Comparison of ENCODE assay signal across 10 mouse cellular contexts in the genomic region with DNA sequence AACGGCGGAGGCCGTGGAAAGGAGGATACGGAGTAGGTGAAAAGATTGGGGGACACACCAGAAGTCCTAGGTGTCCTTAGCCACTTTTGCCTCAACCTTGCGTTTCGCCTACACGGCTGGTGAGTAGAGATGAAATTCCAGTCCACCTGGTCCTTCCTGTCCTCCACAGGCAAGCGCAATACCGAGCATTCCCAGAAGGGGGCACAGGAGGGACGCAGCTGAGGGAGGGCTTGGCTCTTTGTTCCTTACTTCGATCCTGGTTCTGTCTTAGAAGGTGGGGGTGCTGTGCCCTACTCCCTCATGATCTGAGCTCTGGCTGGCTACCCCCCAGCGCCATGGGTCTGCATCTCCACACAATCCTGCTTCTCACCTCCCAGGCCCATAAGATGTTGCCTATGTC. TPM values are rescaled to one million over a fixed set of nuclear protein-coding genes. Genes with fewer than 3 reads are reported as not detected.
DNase-seq lines count a peak whose midpoint lies in the region; ATAC-seq and TF ChIP-seq lines count a peak whose summit lies in the region.
"Had no signal": no experiment of that assay in that cellular context is flagged by ENCODE, and none has a peak within 500 bp of the region (broad histone marks: within the 10 kb centered on the region; RNA-seq: fewer than 3 reads in every experiment).

No protein-coding gene starts in this region.

- TF ChIP-seq CTCF in stomach, postnatal 0 days (IDR thresholded peaks at IDR 0.05; ENCODE audit: low read depth), result peak; percentile 83

- H3K4me1 ChIP-seq in forebrain, embryonic 10.5 days, result peaks cover 12% of the 10 kb centered on the region; the same call in 1 of the 2 replicates
- no peaks in the 10 kb centered on the region for H3K4me1 ChIP-seq in forebrain, embryonic 16.5 days (replicated peaks; ENCODE audit: control insufficient read depth, insufficient read depth, low read length)
- no peaks in the 10 kb centered on the region for H3K4me1 ChIP-seq in stomach, postnatal 0 days (replicated peaks; ENCODE audit: control insufficient read depth, insufficient read depth)
- H3K4me1 ChIP-seq: limb, embryonic 12.5 days had no signal

- no peak overlapping the region for H3K4me2 ChIP-seq in forebrain, embryonic 16.5 days (ENCODE audit: low read length)
- no peak overlapping the region for H3K4me2 ChIP-seq in stomach, postnatal 0 days (replicated peaks; ENCODE audit: low read depth)
- H3K4me2 ChIP-seq: limb, embryonic 12.5 days had no signal

- TF ChIP-seq EP300 in stomach, postnatal 0 days (optimal IDR thresholded peaks at IDR 0.05), result no peak

- H3K27me3 ChIP-seq in forebrain, embryonic 10.5 days (ENCODE audit: poor library complexity, severe bottlenecking), result peaks cover 17% of the 10 kb centered on the region
- peaks cover 3% of the 10 kb centered on the region; the same call in 1 of the 2 replicates for H3K27me3 ChIP-seq in forebrain, embryonic 16.5 days (replicated peaks; ENCODE audit: control insufficient read depth, insufficient read depth, low read length)
- H3K27me3 ChIP-seq in stomach, postnatal 0 days (ENCODE audit: control insufficient read depth, insufficient read depth, low read length), result no peaks in the 10 kb centered on the region
- H3K27me3 ChIP-seq: Patski had no signal

- ATAC-seq in forebrain, embryonic 16.5 days, result no peak
- peak; percentile 77 for ATAC-seq in common myeloid progenitor, adult 5-6 weeks (replicated peaks; ENCODE audit: low read depth, poor library complexity, severe bottlenecking)
- 0 out of 2 replicates have a peak, but pooled peaks have one; percentile 25 for ATAC-seq in stomach, postnatal 0 days (ENCODE audit: low FRiP score, low TSS enrichment)
- ATAC-seq: Patski had no signal

- H3K4me3 ChIP-seq in forebrain, embryonic 10.5 days, result peak overlapping the region; percentile 14; the same call in 1 of the 2 replicates
- H3K4me3 ChIP-seq in forebrain, embryonic 16.5 days (replicated peaks; ENCODE audit: low read length), result no peak overlapping the region
- H3K4me3 ChIP-seq in stomach, postnatal 0 days (ENCODE audit: low read depth, low read length), result no peak overlapping the region
- H3K4me3 ChIP-seq: limb, embryonic 12.5 days had no signal

- H3K27ac ChIP-seq in forebrain, embryonic 10.5 days, result peak overlapping the region; percentile 71; the same call in 1 of the 2 replicates
- no peak overlapping the region for H3K27ac ChIP-seq in forebrain, embryonic 16.5 days (ENCODE audit: low read length)
- no peak overlapping the region for H3K27ac ChIP-seq in stomach, postnatal 0 days (replicated peaks)
- H3K27ac ChIP-seq: limb, embryonic 12.5 days had no signal

- 29% methylated on average over 12 of the region's 12 CpGs for WGBS in forebrain, embryonic 10.5 days
- WGBS in forebrain, embryonic 16.5 days, result 25% methylated on average over 12 of the region's 12 CpGs
- 34% methylated on average over 12 of the region's 12 CpGs for WGBS in stomach, postnatal 0 days

- peak; percentile 73 for DNase-seq in forebrain, embryonic 10.5 days (ENCODE audit: extremely low spot score, low spot score)
- DNase-seq in ZHBTc4 (ENCODE audit: low read depth, low spot score), result peak; percentile 84
- DNase-seq in heart, adult 8-10 months (ENCODE audit: low spot score), result peak; percentile 60
- DNase-seq in left cerebral cortex, adult 11 months (ENCODE audit: low spot score), result peak; percentile 64
- peak; percentile 66 for DNase-seq in naive thymus-derived CD4-positive, alpha-beta T cell, adult 2 months (ENCODE audit: low read depth)
- peak; percentile 75 for DNase-seq in stomach, postnatal 0 days (ENCODE audit: low spot score)

- H3K9me3 ChIP-seq in forebrain, embryonic 10.5 days, result no peaks in the 10 kb centered on the region
- no peaks in the 10 kb centered on the region for H3K9me3 ChIP-seq in forebrain, embryonic 16.5 days (ENCODE audit: control insufficient read depth, low read length)
- no peaks in the 10 kb centered on the region for H3K9me3 ChIP-seq in stomach, postnatal 0 days (ENCODE audit: control insufficient read depth, low read length)
- H3K9me3 ChIP-seq: limb, embryonic 12.5 days had no signal

- no peaks in the 10 kb centered on the region for H3K36me3 ChIP-seq in forebrain, embryonic 10.5 days (replicated peaks)
- H3K36me3 ChIP-seq in forebrain, embryonic 16.5 days (ENCODE audit: control insufficient read depth, insufficient read depth), result no peaks in the 10 kb centered on the region
- H3K36me3 ChIP-seq in stomach, postnatal 0 days (ENCODE audit: control insufficient read depth, insufficient read depth, low read length), result no peaks in the 10 kb centered on the region
- H3K36me3 ChIP-seq: limb, embryonic 12.5 days had no signal

- no peak overlapping the region for H3K9ac ChIP-seq in forebrain, embryonic 16.5 days (replicated peaks; ENCODE audit: low read depth, low read length)
- no peak overlapping the region for H3K9ac ChIP-seq in stomach, postnatal 0 days (ENCODE audit: low read length)
- H3K9ac ChIP-seq: limb, embryonic 12.5 days had no signal

RNA-seq across cellular contexts. Expression of gene Prkcz, which starts 7.5 kb away (rescaled TPM):
- polyA plus RNA-seq in forebrain, embryonic 10.5 days (2016; fragmentation: Nextera tagmentation; extraction: Ambion mirVana), result 15.5 and 16.8 TPM in 2 replicates
- polyA plus RNA-seq in forebrain, embryonic 16.5 days (2015; fragmentation: Nextera tagmentation; extraction: Ambion mirVana), result 68.9 and 86.5 TPM in 2 replicates
- total RNA-seq in common myeloid progenitor, adult 5-6 weeks (2017), result not detected in 2 replicates
- 1 to 10 TPM; 4.1 to 7.8 (median 5.5) TPM for total RNA-seq in heart, adult 8-10 months (2022)
- 11.3 and 13.3 TPM in 2 replicates for polyA plus RNA-seq in stomach, postnatal 0 days (2015; fragmentation: Nextera tagmentation; extraction: Ambion mirVana)

RNA-seq across cellular contexts. Expression of gene Gabrd, which starts 29.2 kb away (rescaled TPM):
- not detected in 2 replicates for polyA plus RNA-seq in forebrain, embryonic 10.5 days (2016; fragmentation: Nextera tagmentation; extraction: Ambion mirVana)
- 2.2 and 3.2 TPM in 2 replicates for polyA plus RNA-seq in forebrain, embryonic 16.5 days (2015; fragmentation: Nextera tagmentation; extraction: Ambion mirVana)
- total RNA-seq in common myeloid progenitor, adult 5-6 weeks (2017), result 0.05 TPM in 1 of 2 replicates, not detected in the other
- not detected for total RNA-seq in heart, adult 8-10 months (2022)
- polyA plus RNA-seq in stomach, postnatal 0 days (2015; fragmentation: Nextera tagmentation; extraction: Ambion mirVana), result 0.05 TPM in 1 of 2 replicates, not detected in the other
- polyA plus RNA-seq: Patski had no signal

RNA-seq across cellular contexts. Expression of gene Cfap74, which starts 40.3 kb away (rescaled TPM):
- 10.7 and 10.8 TPM in 2 replicates for polyA plus RNA-seq in forebrain, embryonic 10.5 days (2016; fragmentation: Nextera tagmentation; extraction: Ambion mirVana)
- 4.2 and 4.9 TPM in 2 replicates for polyA plus RNA-seq in forebrain, embryonic 16.5 days (2015; fragmentation: Nextera tagmentation; extraction: Ambion mirVana)
- 0.23 and 0.29 TPM in 2 replicates for total RNA-seq in common myeloid progenitor, adult 5-6 weeks (2017)
- under 1 TPM; 0.19 to 0.38 (median 0.27) TPM for total RNA-seq in heart, adult 8-10 months (2022)
- polyA plus RNA-seq in stomach, postnatal 0 days (2015; fragmentation: Nextera tagmentation; extraction: Ambion mirVana), result 0.34 and 0.79 TPM in 2 replicates
